Mouse (Mus musculus): Measurements from ENCODE around the gene Acpp. TPM values are rescaled to one million over a fixed set of nuclear protein-coding genes. Genes with fewer than 3 reads are reported as not detected.

Acpp gene
- polyA plus RNA-seq, 1 experiment from 2014 or later, result 9.8 TPM

GRCm38 (mm10) chr9:104361073-104361891 is 23.7 kb upstream of the Acpp start:
- WGBS, result 53% methylated on average over 17 of the region's 17 CpGs
- TF ChIP-seq EP300 (optimal IDR thresholded peaks at IDR 0.05) (no peak), CTCF (IDR thresholded peaks at IDR 0.05; ENCODE audit: low read depth) (no peak)
- Histone ChIP-seq H3K4me2 (replicated peaks; ENCODE audit: low read depth) (peak overlapping the region; percentile 1; the same call in 1 of the 2 replicates), H3K4me1 (replicated peaks; ENCODE audit: control insufficient read depth, insufficient read depth) (no peaks in the 10 kb centered on the region), H3K9me3 (ENCODE audit: control insufficient read depth, low read length) (no peaks in the 10 kb centered on the region), H3K36me3 (ENCODE audit: control insufficient read depth, insufficient read depth, low read length) (no peaks in the 10 kb centered on the region), H3K9ac (ENCODE audit: low read length) (no peak overlapping the region), H3K4me3 (ENCODE audit: low read depth, low read length) (no peak overlapping the region), H3K27ac (replicated peaks) (0 out of 2 replicates have a peak overlapping the region, but pooled peaks have one; percentile 40), H3K27me3 (ENCODE audit: control insufficient read depth, insufficient read depth, low read length) (no peaks in the 10 kb centered on the region)
- DNase-seq (ENCODE audit: low spot score), result peak; percentile 27
- peak; percentile 81 for ATAC-seq (ENCODE audit: low FRiP score, low TSS enrichment)

- DNase-seq (ENCODE audit: low spot score), result no peak
- no peak overlapping the region for H3K4me3 ChIP-seq (ENCODE audit: low read depth, low read length)
- no peak for TF ChIP-seq EP300 (optimal IDR thresholded peaks at IDR 0.05)
- TF ChIP-seq CTCF (IDR thresholded peaks at IDR 0.05; ENCODE audit: low read depth), result no peak
- no peaks in the 10 kb centered on the region for H3K36me3 ChIP-seq (ENCODE audit: control insufficient read depth, insufficient read depth, low read length)
- no peak overlapping the region for H3K27ac ChIP-seq (replicated peaks)
- H3K4me2 ChIP-seq (replicated peaks; ENCODE audit: low read depth), result no peak overlapping the region
- WGBS, result 85% methylated on average over 4 of the region's 4 CpGs
- no peaks in the 10 kb centered on the region for H3K4me1 ChIP-seq (replicated peaks; ENCODE audit: control insufficient read depth, insufficient read depth)
- H3K9me3 ChIP-seq (ENCODE audit: control insufficient read depth, low read length), result no peaks in the 10 kb centered on the region
- no peak overlapping the region for H3K9ac ChIP-seq (ENCODE audit: low read length)
- ATAC-seq (ENCODE audit: low FRiP score, low TSS enrichment), result no peak
- no peaks in the 10 kb centered on the region for H3K27me3 ChIP-seq (ENCODE audit: control insufficient read depth, insufficient read depth, low read length)
Measured at GRCm38 (mm10) chr9:104360389-104360788, 22.8 kb upstream of the Acpp start.

GRCm38 (mm10) chr9:104355521-104356270 is 18.1 kb upstream of the Acpp start:
- 51% methylated on average over 8 of the region's 8 CpGs for whole genome bisulfite sequencing
- Histone ChIP-seq H3K36me3 (ENCODE audit: control insufficient read depth, insufficient read depth, low read length) (no peaks in the 10 kb centered on the region), H3K9ac (ENCODE audit: low read length) (no peak overlapping the region), H3K4me2 (replicated peaks; ENCODE audit: low read depth) (no peak overlapping the region), H3K4me3 (ENCODE audit: low read depth, low read length) (no peak overlapping the region), H3K27ac (replicated peaks) (no peak overlapping the region), H3K4me1 (replicated peaks; ENCODE audit: control insufficient read depth, insufficient read depth) (no peaks in the 10 kb centered on the region), H3K27me3 (ENCODE audit: control insufficient read depth, insufficient read depth, low read length) (no peaks in the 10 kb centered on the region), H3K9me3 (ENCODE audit: control insufficient read depth, low read length) (no peaks in the 10 kb centered on the region)
- ATAC-seq (ENCODE audit: low FRiP score, low TSS enrichment) (peak; percentile 29; the same call in 1 of the 2 replicates), DNase-seq (ENCODE audit: low spot score) (no peak)
- TF ChIP-seq EP300 (optimal IDR thresholded peaks at IDR 0.05), result no peak
- TF ChIP-seq CTCF (IDR thresholded peaks at IDR 0.05; ENCODE audit: low read depth), result no peak

DNA sequence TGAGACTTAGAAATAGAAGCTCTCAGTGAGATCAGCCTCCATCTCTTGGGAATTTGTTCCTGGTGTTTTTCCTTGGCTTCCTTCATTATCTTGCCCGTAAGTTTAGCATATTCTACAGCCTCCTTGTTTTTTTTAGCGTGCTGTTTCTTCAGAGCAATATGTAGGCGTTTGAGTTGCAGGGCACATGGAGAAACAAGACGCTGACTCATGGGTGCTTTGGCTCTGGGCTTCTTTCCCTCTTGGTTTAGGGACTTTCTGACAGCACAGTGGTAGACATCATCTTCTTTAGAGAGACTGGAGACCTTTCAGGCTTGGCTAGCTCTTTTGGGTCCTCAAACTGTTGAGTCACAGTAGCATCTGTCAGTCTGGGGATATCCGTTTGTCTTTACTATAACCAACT is 6.6 kb upstream of the Acpp start:
- H3K9me3 ChIP-seq (ENCODE audit: control insufficient read depth, low read length), result no peaks in the 10 kb centered on the region
- no peak overlapping the region for H3K4me3 ChIP-seq (ENCODE audit: low read depth, low read length)
- no peak overlapping the region for H3K9ac ChIP-seq (ENCODE audit: low read length)
- WGBS, result 81% methylated on average over 5 of the region's 5 CpGs
- no peaks in the 10 kb centered on the region for H3K27me3 ChIP-seq (ENCODE audit: control insufficient read depth, insufficient read depth, low read length)
- ATAC-seq (ENCODE audit: low FRiP score, low TSS enrichment), result no peak
- DNase-seq (ENCODE audit: low spot score), result no peak
- no peak for TF ChIP-seq EP300 (optimal IDR thresholded peaks at IDR 0.05)
- TF ChIP-seq CTCF (IDR thresholded peaks at IDR 0.05; ENCODE audit: low read depth), result no peak
- H3K4me2 ChIP-seq (replicated peaks; ENCODE audit: low read depth), result no peak overlapping the region
- no peaks in the 10 kb centered on the region for H3K4me1 ChIP-seq (replicated peaks; ENCODE audit: control insufficient read depth, insufficient read depth)
- H3K27ac ChIP-seq (replicated peaks), result no peak overlapping the region
- no peaks in the 10 kb centered on the region for H3K36me3 ChIP-seq (ENCODE audit: control insufficient read depth, insufficient read depth, low read length)

- DNase-seq (ENCODE audit: low spot score) (no peak), ATAC-seq (ENCODE audit: low FRiP score, low TSS enrichment) (no peak)
- no peaks in the 10 kb centered on the region for H3K27me3 ChIP-seq (ENCODE audit: control insufficient read depth, insufficient read depth, low read length)
- H3K4me2 ChIP-seq (replicated peaks; ENCODE audit: low read depth), result no peak overlapping the region
- H3K27ac ChIP-seq (replicated peaks), result no peak overlapping the region
- 65% methylated on average over 5 of the region's 5 CpGs for WGBS
- H3K9ac ChIP-seq (ENCODE audit: low read length), result no peak overlapping the region
- TF ChIP-seq CTCF (IDR thresholded peaks at IDR 0.05; ENCODE audit: low read depth) (no peak), EP300 (optimal IDR thresholded peaks at IDR 0.05) (no peak)
- H3K4me1 ChIP-seq (replicated peaks; ENCODE audit: control insufficient read depth, insufficient read depth), result no peaks in the 10 kb centered on the region
- H3K36me3 ChIP-seq (ENCODE audit: control insufficient read depth, insufficient read depth, low read length), result no peaks in the 10 kb centered on the region
- no peak overlapping the region for H3K4me3 ChIP-seq (ENCODE audit: low read depth, low read length)
- no peaks in the 10 kb centered on the region for H3K9me3 ChIP-seq (ENCODE audit: control insufficient read depth, low read length)
Measured at GRCm38 (mm10) chr9:104339483-104339882, 1.9 kb upstream of the Acpp start.
